Mouse (Mus musculus): ENCODE data around the gene Rara.
"Not testable (repeated sequence)": the region's sequence is repeated elsewhere in the genome, so short reads cannot be mapped to it uniquely, and the experiment has no call there.

Rara gene

DNA sequence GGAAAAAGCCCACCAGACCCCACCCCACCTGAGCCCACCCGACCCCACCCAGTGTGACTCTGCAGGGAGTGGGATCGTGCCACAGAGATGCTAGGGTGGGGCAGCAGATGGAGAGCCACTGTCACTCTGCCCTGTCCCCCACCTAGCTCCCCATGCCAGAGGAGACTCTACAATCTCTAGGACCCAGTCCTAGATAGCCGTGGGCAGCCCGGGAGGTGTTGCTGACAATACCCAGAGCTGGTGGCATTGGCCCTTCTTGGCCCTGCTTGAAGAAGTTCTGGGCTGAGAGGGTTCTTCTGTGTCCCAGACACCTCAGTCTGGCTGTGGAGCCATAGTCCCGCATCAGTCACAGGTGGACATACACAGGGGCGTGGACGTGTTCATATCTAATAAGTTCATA, 57.9 kb downstream of the Rara start:
- Histone ChIP-seq H3K4me1 (replicated peaks; ENCODE audit: low read depth, low read length) (peaks cover 64% of the 10 kb centered on the region), H3K4me3 (replicated peaks; ENCODE audit: low read length) (0 out of 2 replicates have a peak overlapping the region, but pooled peaks have one; percentile 13), H3K9me3 (ENCODE audit: low read length) (no peaks in the 10 kb centered on the region), H3K27me3 (ENCODE audit: insufficient read depth, low read length) (peaks cover 38% of the 10 kb centered on the region), H3K36me3 (ENCODE audit: insufficient read depth, low read length) (peaks cover 15% of the 10 kb centered on the region)
- TF ChIP-seq CTCF (conservative IDR thresholded peaks at IDR 0.05; ENCODE audit: low read length): no peak
- no peak for TF ChIP-seq NANOG (IDR thresholded peaks at IDR 0.05; ENCODE audit: borderline replicate concordance, low read length)
- no peak for TF ChIP-seq POU5F1 (IDR thresholded peaks at IDR 0.05; ENCODE audit: borderline replicate concordance, low read length)

DNA sequence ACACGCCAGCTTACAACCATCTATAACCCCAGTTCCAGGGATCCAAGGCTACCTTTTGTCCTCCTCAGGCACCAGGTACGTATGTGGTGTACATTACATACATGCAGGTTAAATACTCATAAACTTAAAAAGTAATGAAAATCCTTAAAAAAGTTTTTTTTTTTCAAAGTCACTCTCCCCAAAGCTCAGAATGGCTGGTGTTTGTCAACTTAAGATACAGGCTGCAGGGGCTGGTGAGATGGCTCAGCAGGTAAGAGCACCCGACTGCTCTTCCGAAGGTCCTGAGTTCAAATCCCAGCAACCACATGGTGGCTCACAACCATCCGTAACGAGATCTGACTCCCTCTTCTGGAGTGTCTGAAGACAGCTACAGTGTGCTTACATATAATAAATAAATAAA, 60.6 kb downstream of the Rara start:
- Histone ChIP-seq H3K36me3 (ENCODE audit: insufficient read depth, low read length) (peaks cover 37% of the 10 kb centered on the region), H3K4me1 (replicated peaks; ENCODE audit: low read depth, low read length) (peaks cover 55% of the 10 kb centered on the region), H3K27me3 (ENCODE audit: insufficient read depth, low read length) (peaks cover 12% of the 10 kb centered on the region)
- not testable (repeated sequence) for H3K4me3 ChIP-seq (replicated peaks; ENCODE audit: low read length); H3K9me3 ChIP-seq (ENCODE audit: low read length)

DNA sequence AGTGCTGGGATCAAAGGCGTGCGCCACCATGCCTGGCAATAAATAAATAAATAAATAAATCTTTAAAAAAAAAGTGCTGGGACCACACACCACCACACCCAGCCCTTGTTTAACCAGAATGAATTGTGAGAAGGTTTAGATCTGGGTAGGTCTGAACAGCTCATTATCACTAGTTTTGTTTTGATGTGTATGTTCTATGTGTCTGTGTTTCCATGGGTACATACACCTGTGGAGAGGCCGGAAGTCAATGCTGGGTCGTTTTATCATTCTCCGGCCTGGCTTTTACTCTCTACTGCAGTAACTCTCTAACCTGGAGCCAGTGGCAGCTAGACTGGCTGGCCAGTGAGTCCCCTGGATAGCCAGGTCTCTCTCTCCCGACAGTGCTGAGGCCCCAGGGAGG, 63.2 kb downstream of the Rara start:
- Histone ChIP-seq H3K9me3 (ENCODE audit: low read length) (no peaks in the 10 kb centered on the region), H3K4me1 (replicated peaks; ENCODE audit: low read depth, low read length) (peaks cover 42% of the 10 kb centered on the region), H3K27me3 (ENCODE audit: insufficient read depth, low read length) (no peaks in the 10 kb centered on the region), H3K4me3 (replicated peaks; ENCODE audit: low read length) (no peak overlapping the region), H3K36me3 (ENCODE audit: insufficient read depth, low read length) (peaks cover 63% of the 10 kb centered on the region)
- no peak for TF ChIP-seq NANOG (IDR thresholded peaks at IDR 0.05; ENCODE audit: borderline replicate concordance, low read length)
- TF ChIP-seq CTCF (conservative IDR thresholded peaks at IDR 0.05; ENCODE audit: low read length): no peak
- no peak for TF ChIP-seq POU5F1 (IDR thresholded peaks at IDR 0.05; ENCODE audit: borderline replicate concordance, low read length)

DNA sequence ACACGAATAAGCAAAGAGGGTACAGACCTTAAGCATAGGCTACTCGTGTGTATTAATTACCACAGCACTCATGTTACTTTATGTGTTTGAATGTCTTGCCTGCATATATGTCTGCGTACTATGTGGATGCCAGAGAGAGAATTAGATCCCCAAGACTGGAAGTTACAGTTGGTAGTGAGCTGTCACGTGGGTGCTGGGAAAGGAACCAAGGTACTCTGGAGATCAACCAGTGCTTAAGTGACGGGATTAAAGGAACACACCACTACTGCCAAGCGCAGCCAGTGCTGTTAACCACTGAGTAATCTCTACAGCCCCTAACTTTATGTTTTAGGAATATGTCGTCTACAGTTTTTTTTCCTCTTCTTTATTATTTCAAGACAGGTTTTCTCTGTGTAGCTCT, 68.4 kb downstream of the Rara start:
- peaks cover 24% of the 10 kb centered on the region for H3K4me1 ChIP-seq (replicated peaks; ENCODE audit: low read depth, low read length)
- no peak overlapping the region for H3K4me3 ChIP-seq (replicated peaks; ENCODE audit: low read length)
- H3K36me3 ChIP-seq (ENCODE audit: insufficient read depth, low read length): peaks cover 96% of the 10 kb centered on the region
- H3K27me3 ChIP-seq (ENCODE audit: insufficient read depth, low read length): no peaks in the 10 kb centered on the region
- TF ChIP-seq NANOG (IDR thresholded peaks at IDR 0.05; ENCODE audit: borderline replicate concordance, low read length) (no peak), POU5F1 (IDR thresholded peaks at IDR 0.05; ENCODE audit: borderline replicate concordance, low read length) (no peak), CTCF (conservative IDR thresholded peaks at IDR 0.05; ENCODE audit: low read length) (no peak)
- no peaks in the 10 kb centered on the region for H3K9me3 ChIP-seq (ENCODE audit: low read length)

DNA sequence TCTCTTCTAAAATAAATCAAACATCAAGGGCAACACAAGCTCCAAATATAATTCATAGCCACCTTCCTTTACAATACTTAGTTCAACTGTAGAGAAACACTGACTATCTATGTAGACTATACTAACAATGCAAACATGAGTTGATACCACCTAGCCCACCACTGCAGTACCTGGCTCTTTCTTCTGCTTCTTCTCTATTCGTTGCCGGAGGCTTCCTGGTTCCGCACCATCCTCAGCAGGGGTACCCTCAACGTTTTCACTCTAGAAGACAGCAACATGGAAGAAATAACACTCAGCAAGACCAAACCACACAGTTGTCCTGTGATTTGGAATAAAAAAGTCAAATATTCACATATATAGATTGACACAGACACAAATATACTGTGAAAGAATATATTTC, 70.0 kb downstream of the Rara start:
- TF ChIP-seq POU5F1 (IDR thresholded peaks at IDR 0.05; ENCODE audit: borderline replicate concordance, low read length): no peak
- no peak for TF ChIP-seq CTCF (conservative IDR thresholded peaks at IDR 0.05; ENCODE audit: low read length)
- no peak for TF ChIP-seq NANOG (IDR thresholded peaks at IDR 0.05; ENCODE audit: borderline replicate concordance, low read length)

DNA sequence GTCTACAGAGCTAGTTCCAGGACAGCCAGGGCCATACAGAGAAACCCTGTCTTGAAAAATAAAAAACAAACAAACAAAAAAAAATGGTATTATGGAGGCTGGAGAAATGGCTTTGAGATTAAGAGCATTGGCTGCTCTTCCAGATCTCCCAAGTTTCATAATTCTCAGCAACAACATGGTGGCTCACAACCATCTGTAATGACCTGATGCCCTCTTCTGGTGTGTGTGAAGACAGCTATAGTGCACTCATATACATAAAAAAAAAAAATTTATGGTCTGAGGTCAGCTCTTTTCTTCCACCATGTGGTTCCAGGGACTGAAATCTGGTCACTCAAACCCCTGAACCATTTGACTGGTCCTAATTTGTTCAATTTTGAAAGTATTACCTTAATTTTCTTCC, 71.2 kb downstream of the Rara start:
- no peak overlapping the region for H3K4me3 ChIP-seq (replicated peaks; ENCODE audit: low read length)
- no peaks in the 10 kb centered on the region for H3K27me3 ChIP-seq (ENCODE audit: insufficient read depth, low read length)
- no peaks in the 10 kb centered on the region for H3K9me3 ChIP-seq (ENCODE audit: low read length)
- peaks cover 18% of the 10 kb centered on the region for H3K4me1 ChIP-seq (replicated peaks; ENCODE audit: low read depth, low read length)
- peaks cover 99% of the 10 kb centered on the region for H3K36me3 ChIP-seq (ENCODE audit: insufficient read depth, low read length)
- TF ChIP-seq POU5F1 (IDR thresholded peaks at IDR 0.05; ENCODE audit: borderline replicate concordance, low read length) (no peak), CTCF (conservative IDR thresholded peaks at IDR 0.05; ENCODE audit: low read length) (no peak), NANOG (IDR thresholded peaks at IDR 0.05; ENCODE audit: borderline replicate concordance, low read length) (no peak)

More for the DNA sequence above, 70.0 kb downstream of the Rara start:
- Histone ChIP-seq H3K4me1 (replicated peaks; ENCODE audit: low read depth, low read length) (peaks cover 30% of the 10 kb centered on the region), H3K27me3 (ENCODE audit: insufficient read depth, low read length) (no peaks in the 10 kb centered on the region), H3K36me3 (ENCODE audit: insufficient read depth, low read length) (peaks cover 99% of the 10 kb centered on the region), H3K4me3 (replicated peaks; ENCODE audit: low read length) (no peak overlapping the region), H3K9me3 (ENCODE audit: low read length) (no peaks in the 10 kb centered on the region)

DNA sequence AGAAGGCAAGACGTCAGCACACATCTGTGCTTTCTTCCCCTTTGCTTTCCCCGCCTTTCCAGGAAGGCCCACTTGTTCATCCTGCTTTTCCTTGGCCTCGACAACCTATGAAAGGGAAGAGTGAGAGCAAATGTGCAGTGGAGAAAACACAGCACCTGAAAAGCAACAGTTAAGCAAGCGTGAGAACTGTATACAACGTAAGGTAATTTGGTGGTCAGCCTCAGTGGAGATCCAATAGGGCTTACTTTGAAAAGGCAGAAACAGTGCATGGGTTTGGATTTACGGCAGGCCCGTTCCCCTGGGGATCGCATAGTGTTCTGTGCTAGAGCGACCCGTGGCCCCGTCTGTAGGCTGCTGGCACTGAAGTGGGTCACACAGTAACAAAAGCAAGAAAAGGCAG, 71.6 kb downstream of the Rara start:
- no peaks in the 10 kb centered on the region for H3K9me3 ChIP-seq (ENCODE audit: low read length)
- no peak for TF ChIP-seq POU5F1 (IDR thresholded peaks at IDR 0.05; ENCODE audit: borderline replicate concordance, low read length)
- TF ChIP-seq NANOG (IDR thresholded peaks at IDR 0.05; ENCODE audit: borderline replicate concordance, low read length): no peak
- H3K27me3 ChIP-seq (ENCODE audit: insufficient read depth, low read length): no peaks in the 10 kb centered on the region
- no peak overlapping the region for H3K4me3 ChIP-seq (replicated peaks; ENCODE audit: low read length)
- peaks cover 99% of the 10 kb centered on the region for H3K36me3 ChIP-seq (ENCODE audit: insufficient read depth, low read length)
- peaks cover 14% of the 10 kb centered on the region for H3K4me1 ChIP-seq (replicated peaks; ENCODE audit: low read depth, low read length)

DNA sequence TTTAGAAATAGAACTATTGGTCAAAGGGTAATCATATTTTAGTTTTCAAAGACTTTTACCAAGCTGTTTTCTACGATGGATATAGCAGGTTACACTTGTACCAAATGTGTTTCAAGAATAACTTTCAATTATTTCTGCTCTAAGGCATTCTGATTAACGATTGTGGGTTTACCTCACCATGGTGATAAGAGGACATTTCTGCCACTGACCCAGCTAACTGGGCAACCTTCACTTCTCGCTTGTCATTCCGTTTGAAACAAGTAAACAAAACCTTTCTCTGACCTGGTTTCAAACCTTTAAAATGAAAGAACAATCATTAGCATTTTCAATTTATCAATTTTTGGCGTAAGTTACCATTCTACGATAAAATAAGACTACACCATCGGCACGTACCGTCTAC, 79.2 kb downstream of the Rara start:
- Histone ChIP-seq H3K4me3 (replicated peaks; ENCODE audit: low read length) (no peak overlapping the region), H3K27me3 (ENCODE audit: insufficient read depth, low read length) (no peaks in the 10 kb centered on the region), H3K36me3 (ENCODE audit: insufficient read depth, low read length) (peaks cover 100% of the 10 kb centered on the region), H3K4me1 (replicated peaks; ENCODE audit: low read depth, low read length) (0 out of 2 replicates have a peak, but pooled peaks cover 8% of the 10 kb centered on the region), H3K9me3 (ENCODE audit: low read length) (no peaks in the 10 kb centered on the region)
- no peak for TF ChIP-seq NANOG (IDR thresholded peaks at IDR 0.05; ENCODE audit: borderline replicate concordance, low read length)
- no peak for TF ChIP-seq CTCF (conservative IDR thresholded peaks at IDR 0.05; ENCODE audit: low read length)
- no peak for TF ChIP-seq POU5F1 (IDR thresholded peaks at IDR 0.05; ENCODE audit: borderline replicate concordance, low read length)

DNA sequence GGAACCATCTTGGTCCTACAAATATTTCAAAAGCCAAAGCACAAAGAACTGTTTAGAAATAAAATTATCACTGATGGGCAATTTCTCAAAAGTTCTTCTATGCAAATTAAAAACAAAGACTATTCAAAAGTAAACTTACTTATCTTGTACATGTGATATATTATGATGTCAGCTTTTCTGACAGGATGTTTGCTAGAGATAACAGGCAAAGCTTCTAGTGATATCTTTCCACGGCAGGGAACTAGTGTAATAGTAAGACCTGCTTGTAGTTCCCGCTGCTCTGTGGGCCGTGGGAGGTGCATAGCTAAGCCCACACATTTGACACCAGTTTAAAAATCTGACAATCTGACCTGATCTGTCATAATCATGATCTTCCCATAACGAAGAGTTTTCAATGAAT, 82.5 kb downstream of the Rara start:
- Histone ChIP-seq H3K4me3 (replicated peaks; ENCODE audit: low read length) (no peak overlapping the region), H3K36me3 (ENCODE audit: insufficient read depth, low read length) (peaks cover 100% of the 10 kb centered on the region), H3K9me3 (ENCODE audit: low read length) (no peaks in the 10 kb centered on the region), H3K4me1 (replicated peaks; ENCODE audit: low read depth, low read length) (no peaks in the 10 kb centered on the region), H3K27me3 (ENCODE audit: insufficient read depth, low read length) (no peaks in the 10 kb centered on the region)
- no peak for TF ChIP-seq NANOG (IDR thresholded peaks at IDR 0.05; ENCODE audit: borderline replicate concordance, low read length)

Measured in E14TG2a.4 (cell line).